Mouse (Mus musculus) kidney, postnatal 14 days (tissue): ENCODE results near the gene Cenpi.
"Not testable (repeated sequence)": the region's sequence is repeated elsewhere in the genome, so short reads cannot be mapped to it uniquely, and the experiment has no call there.

Experiments
- DNase-seq: peaks from one replicate; pipeline ENCODE4 v3.0.0; 2022; ENCODE audit warnings: mixed read lengths

The Cenpi gene

DNA sequence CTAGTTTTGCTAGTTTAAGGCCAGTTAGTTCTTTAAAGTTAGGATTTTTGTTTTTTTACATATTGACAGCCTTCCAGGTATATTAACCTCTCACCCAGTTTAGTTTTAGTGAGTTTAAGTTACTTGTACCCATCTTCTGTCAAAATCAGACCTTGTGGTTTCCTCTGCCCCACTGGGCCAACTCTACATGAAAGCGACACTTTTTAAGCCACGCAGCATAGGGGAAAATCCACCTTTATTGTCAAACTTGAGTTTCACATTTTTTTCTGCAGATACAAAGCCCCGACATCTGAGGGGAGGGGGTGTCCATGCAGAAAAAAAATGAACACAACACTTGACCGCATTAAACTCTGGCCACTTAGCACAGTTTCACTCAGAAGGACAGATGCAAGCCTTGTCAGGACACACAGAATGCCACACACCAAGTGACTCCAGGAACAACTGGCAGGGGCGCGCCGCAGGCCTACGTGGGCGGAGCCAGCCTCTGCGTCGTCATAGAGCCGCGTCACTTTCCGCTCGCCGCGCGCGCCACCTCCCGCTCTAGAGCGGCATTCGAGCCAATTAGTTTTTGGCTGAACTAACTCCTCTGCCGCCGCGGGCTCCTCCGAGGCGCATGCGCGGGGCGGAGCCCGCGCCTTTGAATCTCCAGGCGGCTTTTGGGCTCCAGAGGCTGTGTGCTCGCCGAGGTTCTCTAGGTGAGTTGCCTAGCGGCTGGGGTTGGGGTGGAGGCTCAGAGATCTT lies at the start of gene Cenpi:
Gene Cenpi, plus strand, starts transcription at position 551 of the 741 bp plus-strand sequence.
- DNase-seq, result peak; percentile 91

DNA sequence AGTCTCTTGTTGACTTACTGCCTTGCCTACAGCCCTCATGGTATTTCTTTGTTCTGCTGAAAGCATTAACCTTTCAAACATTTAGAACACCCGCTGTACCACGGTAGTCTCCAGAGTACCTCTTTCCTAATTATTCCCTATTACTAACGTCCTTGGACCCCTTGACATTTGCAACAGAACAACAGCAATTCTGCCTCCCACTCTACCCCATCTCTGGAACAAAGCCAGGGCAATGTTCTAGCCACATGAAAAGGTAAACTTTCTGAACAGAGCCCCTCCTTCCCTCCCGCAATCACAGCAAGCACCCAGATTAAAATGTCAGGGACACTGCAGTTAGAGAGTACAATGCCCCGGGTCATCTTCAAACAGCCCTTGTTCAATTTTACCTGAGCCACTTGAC lies 46.7 kb upstream of the Cenpi start:
- no peak for DNase-seq

DNA sequence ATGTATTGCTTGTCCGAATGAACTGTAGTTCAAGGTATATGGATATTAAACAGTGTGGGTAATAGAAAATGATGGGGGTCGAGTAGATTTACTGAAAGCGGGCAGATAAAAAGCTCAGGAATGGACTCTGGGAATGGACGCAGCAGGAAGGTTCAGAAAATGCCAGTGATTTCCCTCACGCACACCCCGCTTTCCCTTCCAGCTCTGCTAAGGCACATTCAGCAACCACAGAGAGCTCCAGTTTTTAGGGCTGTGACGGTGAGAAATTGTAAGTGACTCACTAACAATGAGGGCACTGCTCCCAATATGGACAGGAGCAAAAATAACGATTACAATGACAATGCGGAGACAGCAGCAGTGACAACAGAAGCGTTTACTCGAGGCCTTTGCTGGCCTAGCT lies 45.8 kb upstream of the Cenpi start:
- no peak for DNase-seq

DNA sequence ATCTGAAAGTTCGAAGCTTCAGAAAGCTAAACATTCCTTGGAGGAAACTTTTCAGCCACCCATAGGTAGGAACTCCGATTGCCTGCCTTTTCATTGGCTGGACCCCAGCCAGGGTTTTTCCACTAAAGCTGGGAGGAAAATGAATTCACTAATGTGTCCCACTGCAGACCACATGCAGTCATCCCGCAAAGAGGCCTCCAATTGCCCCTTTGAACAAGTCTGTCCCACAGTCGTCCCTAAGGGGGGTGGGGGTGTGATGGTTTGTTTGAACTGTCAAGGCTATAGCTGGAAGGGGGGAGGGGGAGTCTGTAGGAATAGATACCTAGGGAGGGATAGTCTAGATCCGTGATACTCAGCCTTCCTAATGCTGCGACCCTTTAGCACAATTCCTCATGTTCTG lies 32.2 kb upstream of the Cenpi start:
- DNase-seq, result peak; percentile 53

DNA sequence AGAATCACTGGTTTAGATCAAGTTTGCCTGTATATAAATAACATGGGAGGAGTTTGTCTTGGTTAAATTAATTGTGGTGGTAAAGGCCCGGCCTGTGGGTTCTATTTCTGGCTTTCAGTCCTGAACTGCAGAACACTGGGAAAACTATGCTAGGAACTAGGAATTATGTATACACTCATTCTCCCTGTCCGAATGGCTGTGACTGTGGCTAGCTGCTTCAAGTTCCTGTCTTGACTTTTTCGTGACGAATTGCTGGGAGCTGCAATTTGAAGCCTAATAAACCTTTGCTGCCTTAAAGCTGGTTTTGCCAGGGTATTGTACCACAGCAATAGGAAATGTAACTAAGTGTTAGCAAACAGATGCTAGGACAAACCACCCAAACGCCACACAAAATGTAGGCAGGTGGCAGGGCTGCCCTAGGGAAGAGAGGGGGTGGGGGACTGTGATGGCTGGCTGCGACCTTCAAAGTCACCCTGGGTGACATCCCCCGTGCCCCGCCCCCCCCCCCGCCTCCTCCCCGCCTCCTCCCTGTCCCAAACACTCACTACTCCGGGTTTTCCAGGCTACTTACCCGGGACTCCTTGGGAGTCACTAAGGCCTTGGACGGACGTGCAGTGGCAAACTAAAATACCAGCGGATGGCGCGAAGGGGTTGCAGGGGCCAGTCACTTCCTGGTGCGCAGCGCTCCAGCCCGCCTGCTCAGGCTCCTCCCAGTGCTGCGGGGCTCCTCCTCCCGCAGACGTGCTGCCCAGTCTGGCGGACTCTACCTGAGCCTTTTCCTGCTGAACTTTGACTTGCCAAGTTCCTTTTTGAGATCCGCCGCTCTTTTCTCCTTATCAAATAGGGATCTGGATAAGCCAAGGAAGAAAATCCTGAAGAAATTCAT lies 31.4 kb upstream of the Cenpi start, which contains the start of gene Trmt2b:
Gene Trmt2b, minus strand, starts transcription at position 710 of the 886 bp plus-strand sequence.
- peak; percentile 83 for DNase-seq

DNA sequence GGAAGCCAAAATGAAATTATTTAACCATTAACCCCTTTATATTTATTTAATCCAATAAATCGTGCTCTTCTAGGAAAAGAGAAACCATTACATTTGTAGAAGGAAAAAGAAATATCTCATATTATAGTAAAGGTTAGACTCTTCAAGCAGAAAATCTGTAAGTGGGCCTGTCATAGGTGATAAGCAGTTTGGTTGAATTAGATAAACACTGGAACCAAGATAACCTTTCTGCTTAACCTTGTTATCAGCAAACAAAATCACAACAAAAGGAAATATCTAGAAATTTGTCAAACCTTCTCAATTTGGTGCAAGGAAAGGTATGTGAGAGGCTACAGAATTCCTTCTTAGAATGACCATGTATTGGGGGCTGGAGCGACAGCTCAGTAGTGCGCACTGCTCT lies 27.4 kb upstream of the Cenpi start:
- DNase-seq, result no peak

DNA sequence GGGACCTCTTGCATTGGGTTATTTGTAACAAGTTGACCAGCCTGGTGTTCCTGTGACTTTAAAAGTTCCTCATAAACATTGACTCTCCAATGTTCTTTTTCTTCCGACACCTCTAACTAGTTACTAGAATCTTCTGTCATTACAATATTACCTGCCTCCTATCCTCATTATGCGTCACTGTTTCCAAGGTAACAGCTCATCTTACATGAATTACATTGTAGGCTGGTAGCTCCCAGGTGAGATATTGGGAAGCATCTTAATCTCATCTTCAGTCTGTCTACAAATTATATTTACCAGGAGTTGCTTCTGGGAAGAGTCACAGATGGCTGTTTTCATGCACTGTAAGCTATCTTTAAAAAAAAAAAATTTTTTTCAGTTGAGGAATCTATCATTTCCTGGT lies 22.8 kb upstream of the Cenpi start:
- no peak for DNase-seq

DNA sequence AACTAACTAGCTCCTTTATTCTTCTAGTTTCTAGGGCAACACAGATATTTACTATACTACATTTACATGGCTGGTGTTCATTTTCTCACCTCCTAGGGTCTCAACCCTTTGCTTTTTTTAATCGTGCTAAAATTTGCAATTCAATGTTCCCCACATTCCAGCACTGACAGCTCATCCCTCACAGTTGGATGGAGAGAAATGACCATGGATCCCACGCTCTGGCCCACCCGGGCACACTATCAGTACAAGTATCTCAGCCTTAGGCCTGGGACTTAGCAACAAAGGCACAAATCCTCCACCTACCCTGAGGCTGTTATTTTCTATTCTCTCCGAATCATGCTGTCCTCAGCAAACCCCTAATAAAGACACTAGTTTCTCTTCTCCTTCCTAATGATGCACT lies 22.1 kb upstream of the Cenpi start:
- DNase-seq, result no peak

DNA sequence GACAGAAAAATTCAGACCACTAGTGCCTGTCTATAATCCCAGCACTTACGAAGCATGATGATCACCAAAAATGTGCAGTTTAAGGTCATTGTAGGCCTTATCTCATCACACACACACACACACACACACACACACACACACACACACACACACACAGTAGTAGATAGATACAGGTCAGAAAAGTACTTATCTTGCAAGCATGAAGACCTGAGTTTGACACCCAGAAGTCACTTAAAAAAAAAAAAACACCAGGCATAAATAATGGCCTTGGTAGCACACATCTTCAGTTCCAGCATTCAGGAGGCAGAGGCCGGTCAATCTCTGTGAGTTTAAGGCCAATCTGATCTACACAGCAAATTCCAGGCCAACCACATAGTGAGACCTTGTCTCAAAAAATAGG lies 20.6 kb upstream of the Cenpi start:
- DNase-seq, result no peak

DNA sequence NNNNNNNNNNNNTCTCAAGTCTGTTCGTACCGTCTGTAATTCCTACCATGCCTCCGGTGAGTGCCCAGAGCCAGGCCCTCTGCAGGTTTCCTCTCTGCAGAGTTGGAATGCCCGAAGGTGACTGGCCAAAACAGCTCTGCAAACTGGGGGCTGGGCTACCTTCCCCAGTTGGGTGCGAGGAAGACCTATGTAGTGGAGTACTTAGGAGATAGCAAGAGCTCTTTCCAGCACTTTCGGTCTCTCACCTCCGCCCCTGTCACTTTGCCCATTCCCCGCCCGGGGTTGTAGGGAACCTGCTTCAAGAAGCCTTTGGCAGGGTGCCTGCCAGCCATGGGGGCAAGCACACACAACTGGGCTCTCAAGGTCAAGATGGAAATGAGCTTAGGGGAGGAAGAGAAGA lies 11.6 kb upstream of the Cenpi start:
- peak; percentile 47 for DNase-seq

DNA sequence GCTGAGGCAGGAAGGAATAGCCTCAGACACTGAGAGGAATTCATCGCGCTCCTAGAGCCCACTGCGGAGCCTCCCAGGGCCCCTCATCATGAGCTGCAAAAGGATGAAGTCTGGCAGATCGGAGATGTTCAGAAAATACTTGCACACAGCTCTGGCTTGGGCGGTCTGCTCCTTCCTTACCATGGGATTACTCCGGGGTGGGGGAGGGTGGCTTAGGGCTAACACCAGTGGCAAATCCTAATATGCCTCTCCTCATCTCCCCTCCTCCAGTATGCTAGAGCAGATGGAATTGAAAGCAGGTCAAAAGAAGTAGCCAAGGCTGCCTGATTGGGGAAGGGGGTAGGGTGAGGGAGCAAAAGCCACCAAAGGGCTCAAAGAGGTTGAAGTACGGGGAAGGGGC lies 11.1 kb upstream of the Cenpi start:
- DNase-seq, result no peak

DNA sequence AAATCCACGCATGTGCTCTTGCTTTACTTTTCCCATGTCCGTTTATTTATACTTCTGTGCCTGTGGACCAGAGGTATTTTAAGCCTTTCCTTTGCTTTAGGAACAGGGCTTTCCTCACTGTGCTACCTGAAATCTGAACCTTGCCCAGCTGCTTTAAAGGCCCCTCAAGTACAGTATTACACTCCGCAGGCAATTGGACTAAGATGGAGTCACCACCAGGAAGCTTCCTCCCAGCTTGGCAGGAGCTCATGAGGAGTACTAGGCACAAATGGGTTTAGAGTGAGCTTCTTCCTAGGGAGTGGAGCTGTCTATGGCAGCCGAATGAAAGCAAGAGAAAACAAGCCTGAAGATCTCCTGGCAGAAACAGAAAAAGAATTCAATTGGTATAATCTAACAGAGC lies 10.7 kb upstream of the Cenpi start:
- DNase-seq, result no peak

DNA sequence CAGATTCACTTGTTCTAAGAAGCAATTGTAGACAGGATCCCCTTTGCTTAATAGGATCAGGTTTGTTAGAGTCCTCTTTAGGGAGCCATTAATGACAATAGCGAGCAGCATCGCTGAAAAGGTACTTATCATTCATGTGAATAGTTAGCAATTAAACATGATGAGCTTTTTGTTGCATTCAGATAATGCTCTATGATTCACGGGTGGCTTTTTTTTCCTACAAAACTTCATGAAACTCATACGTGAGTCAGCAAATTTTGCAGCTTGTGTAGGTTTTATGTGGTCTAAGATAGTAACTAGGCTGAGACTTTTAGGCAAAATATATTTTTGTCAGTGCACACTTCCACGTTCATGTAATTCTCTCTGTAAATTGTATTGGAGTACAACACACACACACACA lies 7.7 kb upstream of the Cenpi start:
- DNase-seq, result no peak

DNA sequence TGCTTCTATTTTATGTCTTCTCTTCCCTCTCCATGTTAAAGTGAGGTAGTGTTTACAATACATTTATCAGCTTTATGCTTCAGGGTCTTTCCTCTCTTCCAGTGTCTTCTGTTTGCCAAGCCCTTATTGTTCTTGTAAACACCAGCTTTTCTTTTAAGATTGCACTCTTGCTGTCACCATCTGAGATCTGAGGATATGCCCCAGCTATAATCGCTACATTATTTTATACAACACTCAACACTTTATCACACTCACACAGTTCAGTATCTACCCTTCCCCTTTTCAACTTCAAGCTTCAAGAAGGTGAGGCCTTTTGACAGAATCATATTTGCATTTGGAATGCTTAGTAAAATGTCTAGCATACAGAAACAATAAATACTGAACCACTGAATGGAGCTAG lies 4.6 kb upstream of the Cenpi start:
- no peak for DNase-seq

DNA sequence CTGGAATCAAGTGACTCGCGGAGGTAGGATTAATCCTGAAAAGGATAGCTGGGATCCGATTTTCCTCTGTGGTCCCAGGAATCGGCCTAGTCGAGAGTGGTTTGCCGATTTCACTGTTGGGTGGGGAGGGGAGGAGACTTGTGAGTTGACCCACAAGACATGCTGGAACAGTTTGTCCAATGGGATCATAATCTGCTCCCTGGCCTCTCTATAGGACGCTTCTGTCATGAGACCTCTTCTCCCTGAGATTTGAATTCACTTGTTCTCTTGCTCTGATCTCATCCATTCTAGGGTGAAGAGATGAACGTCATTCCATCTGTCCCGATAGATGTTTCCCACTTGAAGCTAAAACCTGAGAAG lies 371 bp downstream of the Cenpi start:
- no peak for DNase-seq

DNA sequence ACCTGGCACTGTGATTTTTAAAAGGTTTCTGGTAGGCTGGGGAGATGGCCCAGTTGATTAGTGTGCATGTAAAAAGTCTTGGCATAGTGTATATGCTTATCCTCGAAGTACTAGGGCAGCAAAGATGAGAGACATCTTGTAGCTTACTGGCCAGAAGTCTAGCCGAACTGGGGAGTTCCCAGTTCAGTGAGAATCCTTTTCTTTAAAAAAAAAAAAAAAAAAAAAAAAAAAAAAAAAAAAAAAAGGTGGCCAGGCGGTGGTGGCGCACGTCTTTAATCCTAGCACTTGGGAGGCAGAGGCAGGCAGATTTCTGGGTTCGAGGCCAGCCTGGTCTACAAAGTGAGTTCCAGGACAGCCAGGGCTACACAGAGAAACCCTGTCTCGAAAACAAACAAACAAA lies 3.3 kb downstream of the Cenpi start:
- DNase-seq, result not testable (repeated sequence)

DNA sequence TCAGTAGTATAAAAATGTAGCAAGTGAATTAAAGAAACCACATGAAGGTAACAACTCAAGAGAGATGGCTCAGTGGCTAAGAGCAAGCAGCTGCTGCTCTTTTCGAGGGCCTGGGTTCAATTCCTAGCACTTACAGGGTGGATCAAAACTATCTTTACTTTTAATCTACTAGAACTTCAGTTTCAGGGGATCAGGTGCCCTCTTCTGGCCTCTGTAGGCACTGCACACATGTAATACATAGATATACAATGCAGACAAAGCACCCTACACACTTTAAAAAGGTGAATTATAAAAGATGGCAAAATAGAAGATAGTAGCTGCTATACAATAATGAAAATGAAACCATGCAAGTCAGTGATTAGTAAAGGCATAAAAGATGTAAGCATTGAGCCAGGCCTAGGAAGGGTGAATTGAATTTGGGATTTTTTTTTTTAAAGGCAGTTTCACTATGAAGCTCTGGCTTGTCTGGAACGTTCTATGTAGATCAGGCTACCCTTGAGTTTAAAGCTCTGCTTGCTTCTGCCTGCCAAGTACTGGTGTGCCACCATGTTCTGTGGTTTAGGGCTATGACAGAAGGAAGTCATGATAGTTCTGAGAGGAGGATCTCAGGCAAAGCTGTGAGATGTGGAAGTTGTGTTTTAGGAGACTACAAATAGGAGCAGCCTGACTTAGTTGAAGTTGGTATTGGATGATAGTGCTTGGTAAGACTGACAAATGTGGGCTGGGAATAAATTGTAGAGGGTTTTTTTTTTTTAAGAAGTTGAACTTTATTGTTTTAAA lies 11.5 kb downstream of the Cenpi start:
- DNase-seq, result peak; percentile 34

DNA sequence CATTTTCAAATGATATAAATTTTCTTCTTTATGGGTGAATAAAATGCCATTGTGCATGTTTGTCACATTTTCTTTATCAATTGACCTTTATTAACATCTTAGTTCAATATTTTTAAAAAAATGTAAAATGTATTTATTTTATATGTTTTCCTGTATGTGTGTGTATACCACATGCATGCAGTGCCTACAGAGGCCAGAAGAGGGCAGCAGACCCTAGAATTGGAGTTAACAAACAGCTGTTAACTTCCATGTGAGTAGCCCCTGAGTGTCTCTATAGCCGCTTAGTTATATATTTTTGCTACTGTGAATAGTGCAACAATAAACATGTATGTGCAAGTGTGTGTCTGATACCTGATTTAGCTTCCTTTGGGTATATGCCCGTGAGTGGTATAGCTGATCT lies 25.4 kb downstream of the Cenpi start:
- DNase-seq, result no peak

DNA sequence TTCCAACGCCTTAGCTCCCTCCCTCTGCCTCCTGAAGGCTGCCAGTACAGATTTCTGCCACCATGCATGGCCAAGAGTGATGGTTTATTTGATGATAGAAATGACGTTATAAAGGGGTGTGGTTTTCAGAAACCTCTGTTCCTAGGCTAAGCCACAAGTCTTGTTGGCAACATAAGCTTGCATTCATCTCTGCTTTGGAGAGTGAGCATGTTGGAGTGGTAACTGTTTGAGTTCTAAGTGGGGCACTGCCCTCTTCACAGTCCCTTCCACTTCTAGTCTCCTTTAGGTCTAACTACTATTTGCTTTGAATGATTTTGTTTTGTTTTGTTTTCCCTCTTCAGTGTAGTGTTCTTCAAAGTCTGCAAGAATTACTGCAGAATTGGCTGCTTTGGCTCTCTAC lies 34.9 kb downstream of the Cenpi start:
- no peak for DNase-seq

DNA sequence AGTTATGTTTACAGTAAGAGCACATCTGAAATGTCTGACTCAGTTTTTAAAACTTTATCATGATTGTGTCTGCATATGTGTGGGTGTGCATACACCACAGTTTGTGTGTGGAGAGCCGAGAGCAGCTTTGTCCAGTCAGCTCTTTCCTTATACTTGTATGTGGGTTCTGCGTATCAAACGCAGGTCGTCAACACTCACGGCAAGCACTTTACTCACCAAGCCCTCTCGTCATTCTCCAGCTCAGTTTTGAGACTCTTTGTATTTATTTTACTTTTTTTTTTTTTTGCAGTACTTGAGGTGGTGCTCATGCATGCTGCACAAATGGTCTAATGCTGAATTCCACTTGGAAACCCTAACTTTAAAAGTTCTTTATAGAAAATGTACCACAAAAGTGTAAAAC lies 42.3 kb downstream of the Cenpi start:
- DNase-seq, result no peak

DNA sequence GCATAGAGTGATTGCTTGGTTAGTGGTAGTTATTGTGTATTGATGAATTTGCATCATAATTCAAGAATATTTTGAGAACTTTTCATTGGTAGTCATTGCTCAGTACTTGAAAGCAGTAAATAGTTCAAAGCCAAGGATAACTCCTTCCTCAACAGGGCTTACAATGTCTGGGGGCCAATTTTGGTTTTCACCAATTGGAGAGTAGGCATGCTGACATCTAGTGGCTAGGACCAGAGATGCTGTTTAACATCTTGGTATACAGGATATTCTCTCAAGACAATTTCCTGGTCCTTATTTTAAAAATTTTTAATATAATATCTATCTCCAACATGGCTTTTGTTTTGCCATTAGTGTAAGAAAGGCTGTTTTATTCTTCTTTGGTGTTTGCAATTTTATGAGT lies 46.0 kb downstream of the Cenpi start:
- DNase-seq, result no peak

DNA sequence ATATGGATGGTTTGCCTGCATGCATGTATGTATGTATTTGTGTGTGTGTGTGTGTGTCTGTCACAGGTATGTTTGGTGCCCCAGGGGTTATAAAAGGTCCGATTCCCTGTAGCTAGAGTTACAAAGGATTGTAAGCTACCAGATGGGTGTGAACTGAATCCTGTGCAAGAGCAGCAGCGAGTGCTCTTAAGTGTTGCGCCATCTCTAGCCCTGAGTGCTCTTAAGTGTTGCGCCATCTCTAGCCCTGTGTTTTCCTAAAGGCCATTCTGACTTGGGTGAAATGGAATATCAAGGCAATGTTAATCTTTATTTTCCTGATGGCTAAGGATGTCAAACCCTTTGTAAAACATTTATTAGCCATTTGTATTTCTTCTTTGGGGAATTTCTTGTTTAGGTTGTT lies 51.5 kb downstream of the Cenpi start:
- no peak for DNase-seq

DNA sequence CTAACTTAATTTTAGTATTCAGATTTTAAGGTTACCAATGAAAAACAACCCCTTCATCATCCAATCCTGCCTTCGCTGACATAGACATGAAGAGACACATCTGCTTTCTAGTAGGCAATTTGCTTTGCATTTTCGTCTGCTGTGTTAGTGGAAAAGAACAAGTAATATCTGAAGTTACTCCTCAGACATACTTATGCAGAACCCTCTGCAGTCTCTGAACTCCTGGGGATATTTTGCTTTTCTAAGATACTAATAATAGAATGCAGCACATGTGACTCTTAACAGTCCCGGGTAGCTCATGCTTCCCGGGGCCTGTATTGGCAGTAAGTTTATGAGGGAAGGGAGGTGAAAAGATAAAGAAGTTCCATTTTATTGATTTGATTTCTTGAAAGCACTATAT lies 54.3 kb downstream of the Cenpi start:
- DNase-seq, result no peak

DNA sequence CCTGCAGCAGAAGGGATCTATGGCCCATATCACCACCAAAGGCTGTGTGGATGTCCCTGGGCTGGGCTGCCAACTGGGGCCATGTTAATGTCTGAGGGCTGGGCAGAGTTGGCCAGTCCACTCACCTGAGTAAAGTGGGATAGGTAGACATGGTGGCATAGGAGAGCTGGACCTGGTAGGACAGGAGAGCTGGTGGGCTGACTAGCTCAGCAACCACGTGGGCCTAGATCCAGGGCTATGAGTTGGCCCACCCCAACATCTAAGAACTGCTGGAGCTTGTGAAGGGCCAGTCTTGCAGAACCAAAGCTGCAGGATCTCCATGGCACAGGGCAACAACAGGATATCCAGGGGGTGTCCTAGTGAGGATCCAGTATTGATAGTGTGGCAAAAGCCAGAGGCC lies 57.5 kb downstream of the Cenpi start:
- no peak for DNase-seq
